Mouse (Mus musculus) megakaryocyte progenitor cell, adult 5-6 weeks (primary cell): ENCODE results near the gene Rgs3. TPM values are rescaled to one million over a fixed set of nuclear protein-coding genes. Genes with fewer than 3 reads are reported as not detected.

Source experiments
- ATAC-seq: replicated peaks from 2 replicates; pipeline ENCODE4 v1.8.0; 2016; ENCODE audit warnings: mild to moderate bottlenecking, moderate TSS enrichment, inconsistent platforms; ENCODE audit not compliant: poor library complexity
- total RNA-seq, 2 experiments: library from RNA; stranded (forward) in 1 of 2; stranded (reverse) in 1 of 2; fragments of 157-497, 149-512 nt in 1 of 2; fragments of 200-1000 nt in 1 of 2; gene quantifications; 2 replicates each; pipeline versions ENCODE4 v1.2.3 to v1.2.4; 2015 to 2017

Gene Rgs3
- total RNA-seq, 2 experiments from 2014 or later = 4.2 to 10.8 TPM

DNA sequence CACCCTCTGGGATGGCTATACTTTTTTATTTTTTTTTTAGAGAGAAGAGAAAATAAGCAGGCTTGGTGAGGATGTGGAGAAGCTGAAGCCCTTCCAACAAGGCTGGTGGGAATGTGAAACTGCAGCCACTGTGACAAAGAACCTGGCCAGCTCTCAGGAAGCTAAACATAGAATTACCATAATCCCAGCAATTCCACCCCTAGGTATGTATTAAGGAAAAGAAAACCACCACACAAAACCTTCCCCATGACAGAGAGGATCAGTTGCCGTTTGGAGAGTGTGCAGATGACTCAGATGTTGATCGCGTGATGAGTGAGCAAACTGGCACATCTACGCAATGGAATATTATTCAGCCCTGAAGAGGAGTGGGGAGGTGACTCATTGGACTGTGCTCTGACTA is 179.9 kb downstream of the Rgs3 start:
- no peak for ATAC-seq

DNA sequence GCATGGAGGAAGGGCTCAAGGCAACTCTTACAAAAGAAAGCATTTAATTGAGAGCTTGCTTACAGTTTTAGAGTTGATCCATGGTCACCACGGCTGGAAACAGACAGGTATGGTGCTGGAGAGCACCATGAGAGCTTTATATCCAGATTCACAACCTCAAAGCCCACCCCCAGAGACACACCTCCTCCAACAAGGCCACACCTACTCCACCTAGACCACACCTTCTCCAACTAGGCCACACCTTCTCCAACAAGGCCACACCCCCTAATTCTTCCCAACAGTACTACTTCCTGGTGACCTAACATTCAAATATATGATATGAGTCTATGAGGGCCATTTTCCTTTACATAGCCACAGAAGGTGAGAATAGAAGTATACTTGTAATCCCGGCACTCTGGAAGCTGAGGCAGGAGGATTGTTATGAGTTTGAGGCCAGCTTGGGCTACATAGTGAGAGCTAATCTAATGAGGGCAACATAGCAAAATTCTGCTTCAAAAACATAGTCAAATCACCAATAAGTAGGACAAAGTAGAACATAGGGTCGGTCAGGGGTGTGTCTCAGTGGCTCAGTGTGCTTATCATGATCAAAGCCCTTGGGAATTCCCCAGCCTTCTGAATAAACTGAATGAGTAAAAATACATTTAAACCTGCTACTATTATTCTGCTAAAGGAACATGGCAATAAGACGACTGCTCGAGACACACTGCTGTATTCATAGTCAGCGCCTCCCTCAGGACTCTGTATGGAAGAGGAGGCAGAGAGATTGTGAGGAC is 180.8 kb downstream of the Rgs3 start:
- ATAC-seq = no peak

DNA sequence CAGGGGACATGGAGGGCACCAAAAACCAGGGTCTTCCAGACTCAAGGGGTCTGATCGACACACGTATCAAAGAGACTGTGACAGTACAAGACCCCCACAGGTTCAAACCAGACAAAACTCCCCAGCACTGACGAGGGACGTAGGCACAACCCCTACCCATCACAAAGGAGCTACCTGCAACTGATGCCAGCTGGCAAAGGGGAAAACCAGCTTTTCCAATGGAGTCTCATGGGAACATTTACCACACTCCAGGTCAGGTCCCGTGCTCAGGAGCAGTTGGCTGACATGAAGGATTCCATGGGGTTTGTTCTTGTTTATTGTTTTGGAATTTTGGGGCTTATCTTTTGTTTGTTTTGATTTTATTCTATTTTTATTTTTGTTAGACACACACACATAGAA is 181.4 kb downstream of the Rgs3 start:
- ATAC-seq = no peak

DNA sequence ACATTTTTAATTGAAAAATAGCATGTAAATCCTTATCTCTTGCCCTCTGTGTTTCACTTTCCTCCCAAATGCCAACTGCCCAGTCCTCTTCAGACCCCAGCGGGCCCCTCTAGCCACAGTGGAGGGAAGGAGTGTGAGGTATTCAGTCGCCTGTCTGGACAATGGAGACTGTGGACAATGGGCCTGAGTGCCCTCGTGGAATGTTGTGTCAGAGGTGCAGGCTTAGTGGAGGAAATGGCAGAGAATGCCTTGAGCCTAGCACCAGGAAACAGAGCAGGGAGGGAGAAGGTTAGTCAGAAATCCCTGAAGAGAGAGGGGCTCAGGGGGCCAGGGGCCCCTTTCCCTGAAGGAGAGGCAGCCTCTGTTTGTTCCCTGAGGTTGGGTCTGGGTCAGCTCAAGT is 182.0 kb downstream of the Rgs3 start:
- ATAC-seq = no peak

DNA sequence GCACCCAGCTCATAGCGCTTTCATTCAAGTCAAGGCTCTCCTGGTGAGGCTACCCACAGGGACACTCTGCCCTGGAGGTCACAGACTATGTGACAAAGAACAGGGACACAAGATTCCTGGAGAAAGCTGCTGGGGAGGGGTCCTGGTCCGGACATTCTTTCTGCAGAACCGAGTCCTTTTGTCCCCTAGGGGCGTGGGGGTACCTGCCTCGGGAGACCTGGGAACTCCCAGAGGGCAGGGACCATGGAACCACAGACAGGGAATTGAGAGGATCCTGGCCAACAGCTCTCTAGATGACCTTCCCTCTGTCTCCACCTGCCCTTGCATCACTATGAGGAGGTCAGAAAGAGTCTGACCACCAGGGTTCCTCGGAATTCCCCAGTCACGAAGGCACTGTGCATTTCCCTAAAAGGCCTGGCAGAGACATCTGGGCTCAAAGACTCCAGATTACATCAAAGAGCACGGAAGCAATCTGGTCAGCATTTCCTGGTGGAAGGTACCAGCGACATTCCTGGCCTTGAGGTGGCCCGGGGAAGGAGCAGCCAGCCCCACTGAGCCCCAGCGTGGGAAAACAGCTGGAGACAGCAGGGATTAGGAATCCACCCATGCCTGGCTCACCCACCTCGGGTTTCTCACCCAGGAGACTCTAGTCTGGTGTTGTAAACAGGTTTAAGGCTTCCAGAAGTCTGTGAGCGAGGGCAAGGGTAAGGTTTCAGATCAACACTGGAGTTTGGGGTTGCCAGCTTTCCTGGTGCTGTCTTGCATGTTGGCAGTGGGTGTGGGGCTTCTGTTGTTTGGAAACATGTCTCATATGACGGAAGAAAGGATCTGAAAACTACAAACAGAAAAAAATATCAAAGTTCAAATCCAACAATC is 183.5 kb downstream of the Rgs3 start:
- ATAC-seq = no peak

DNA sequence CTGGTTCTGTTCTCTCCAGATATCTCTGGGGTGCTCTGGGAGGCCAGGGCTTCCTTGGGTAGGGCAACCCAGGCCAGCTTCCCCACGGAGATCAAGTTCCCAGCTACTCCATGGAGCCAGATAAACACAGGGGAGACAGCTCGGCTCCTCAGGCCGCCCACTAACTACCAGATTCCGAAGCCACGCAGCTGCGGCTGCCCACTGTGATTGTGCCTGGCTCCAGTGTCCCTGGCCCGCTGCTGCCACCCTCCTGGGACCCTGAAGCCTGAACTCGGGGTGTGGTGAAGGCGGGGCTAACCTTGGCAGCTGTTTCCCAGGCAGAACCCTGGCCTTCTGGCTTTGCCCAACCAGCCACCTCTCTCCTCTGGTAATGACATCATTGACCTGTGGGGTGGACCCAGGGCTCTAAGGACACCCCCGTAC is 184.9 kb downstream of the Rgs3 start:
- ATAC-seq = no peak

DNA sequence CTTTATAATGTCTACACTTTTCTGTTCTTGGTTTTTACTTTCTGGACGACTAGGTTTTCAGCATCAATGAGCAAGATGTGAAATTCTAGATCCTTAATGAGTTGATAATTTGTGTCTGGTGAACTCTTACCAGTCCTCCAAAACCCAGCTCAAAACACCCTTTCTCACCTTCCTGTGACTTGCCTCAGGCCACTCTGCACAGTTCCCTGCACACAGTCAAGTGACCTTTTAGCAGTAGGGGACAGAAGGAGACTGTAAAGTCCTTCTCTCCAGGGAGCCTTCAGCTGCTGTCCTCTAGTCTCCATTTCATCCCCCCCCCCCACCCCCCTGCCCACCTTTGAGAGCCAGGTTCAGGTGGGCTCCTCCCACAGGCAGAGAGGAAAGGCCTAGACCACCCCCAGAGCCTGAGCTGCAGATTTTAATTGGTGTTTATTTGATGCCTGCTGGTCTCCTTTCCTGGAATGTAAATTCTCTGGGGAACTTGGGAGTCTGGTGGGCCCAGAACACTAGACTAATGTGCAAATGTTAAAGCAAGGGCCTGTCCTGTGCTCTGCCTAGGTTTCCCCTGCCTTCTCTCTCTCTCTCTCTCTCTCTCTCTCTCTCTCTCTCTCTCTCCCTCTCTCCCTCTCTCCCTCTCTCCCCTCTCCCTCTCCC is 185.5 kb downstream of the Rgs3 start:
- no peak for ATAC-seq

Other genes starting within 250 kb of the Rgs3 start
- gene Fkbp15, start 199.3 kb upstream of the Rgs3 start, total RNA-seq (2015) = 22.1 and 24.8 TPM in 2 replicates
- gene Fkbp15, start 199.3 kb upstream of the Rgs3 start, total RNA-seq (2017) = 41.4 and 49.9 TPM in 2 replicates
- 19.3 and 22.3 TPM in 2 replicates for gene Slc31a1, start 199.1 kb upstream of the Rgs3 start, total RNA-seq (2015)
- 18.4 and 18.9 TPM in 2 replicates for gene Slc31a1, start 199.1 kb upstream of the Rgs3 start, total RNA-seq (2017)
- gene Cdc26, start 151.2 kb upstream of the Rgs3 start, total RNA-seq (2015) = 166 and 206 TPM in 2 replicates
- 134 and 150 TPM in 2 replicates for gene Cdc26, start 151.2 kb upstream of the Rgs3 start, total RNA-seq (2017)
- 14.8 and 16.7 TPM in 2 replicates for gene Prpf4, start 151.1 kb upstream of the Rgs3 start, total RNA-seq (2015)
- gene Prpf4, start 151.1 kb upstream of the Rgs3 start, total RNA-seq (2017) = 14.4 and 15.9 TPM in 2 replicates
- gene Rnf183, start 124.6 kb upstream of the Rgs3 start, total RNA-seq (2015) = not detected in 2 replicates
- not detected in 2 replicates for gene Rnf183, start 124.6 kb upstream of the Rgs3 start, total RNA-seq (2017)
- gene Wdr31, start 89.0 kb upstream of the Rgs3 start, total RNA-seq (2015) = 0.95 and 1.2 TPM in 2 replicates
- 0.50 and 1.5 TPM in 2 replicates for gene Wdr31, start 89.0 kb upstream of the Rgs3 start, total RNA-seq (2017)
- not detected in 2 replicates for gene Bspry, start 79.8 kb upstream of the Rgs3 start, total RNA-seq (2015)
- not detected in 2 replicates for gene Bspry, start 79.8 kb upstream of the Rgs3 start, total RNA-seq (2017)
- 1.1 and 3.3 TPM in 2 replicates for gene Hdhd3, start 56.4 kb upstream of the Rgs3 start, total RNA-seq (2015)
- 0.92 and 2.5 TPM in 2 replicates for gene Hdhd3, start 56.4 kb upstream of the Rgs3 start, total RNA-seq (2017)
- 33.6 and 50.9 TPM in 2 replicates for gene Alad, start 39.9 kb upstream of the Rgs3 start, total RNA-seq (2015)
- 24.1 and 25.0 TPM in 2 replicates for gene Alad, start 39.9 kb upstream of the Rgs3 start, total RNA-seq (2017)
- gene Pole3, start 34.8 kb upstream of the Rgs3 start, total RNA-seq (2015) = 56.8 and 60.9 TPM in 2 replicates
- 80.7 TPM in 2 replicates for gene Pole3, start 34.8 kb upstream of the Rgs3 start, total RNA-seq (2017)
- gene 4933430I17Rik, start 34.5 kb upstream of the Rgs3 start, total RNA-seq (2015) = 0.27 TPM in 1 of 2 replicates, not detected in the other
- 0.08 and 1.4 TPM in 2 replicates for gene 4933430I17Rik, start 34.5 kb upstream of the Rgs3 start, total RNA-seq (2017)